Mouse (Mus musculus): ENCODE measurements around the gene Lclat1. TPM values are rescaled to one million over a fixed set of nuclear protein-coding genes. Genes with fewer than 3 reads are reported as not detected.

The Lclat1 gene
- polyA plus RNA-seq (2016; fragmentation: Nextera tagmentation; extraction: Ambion mirVana), result 8.7 and 11.9 TPM in 2 replicates

DNA sequence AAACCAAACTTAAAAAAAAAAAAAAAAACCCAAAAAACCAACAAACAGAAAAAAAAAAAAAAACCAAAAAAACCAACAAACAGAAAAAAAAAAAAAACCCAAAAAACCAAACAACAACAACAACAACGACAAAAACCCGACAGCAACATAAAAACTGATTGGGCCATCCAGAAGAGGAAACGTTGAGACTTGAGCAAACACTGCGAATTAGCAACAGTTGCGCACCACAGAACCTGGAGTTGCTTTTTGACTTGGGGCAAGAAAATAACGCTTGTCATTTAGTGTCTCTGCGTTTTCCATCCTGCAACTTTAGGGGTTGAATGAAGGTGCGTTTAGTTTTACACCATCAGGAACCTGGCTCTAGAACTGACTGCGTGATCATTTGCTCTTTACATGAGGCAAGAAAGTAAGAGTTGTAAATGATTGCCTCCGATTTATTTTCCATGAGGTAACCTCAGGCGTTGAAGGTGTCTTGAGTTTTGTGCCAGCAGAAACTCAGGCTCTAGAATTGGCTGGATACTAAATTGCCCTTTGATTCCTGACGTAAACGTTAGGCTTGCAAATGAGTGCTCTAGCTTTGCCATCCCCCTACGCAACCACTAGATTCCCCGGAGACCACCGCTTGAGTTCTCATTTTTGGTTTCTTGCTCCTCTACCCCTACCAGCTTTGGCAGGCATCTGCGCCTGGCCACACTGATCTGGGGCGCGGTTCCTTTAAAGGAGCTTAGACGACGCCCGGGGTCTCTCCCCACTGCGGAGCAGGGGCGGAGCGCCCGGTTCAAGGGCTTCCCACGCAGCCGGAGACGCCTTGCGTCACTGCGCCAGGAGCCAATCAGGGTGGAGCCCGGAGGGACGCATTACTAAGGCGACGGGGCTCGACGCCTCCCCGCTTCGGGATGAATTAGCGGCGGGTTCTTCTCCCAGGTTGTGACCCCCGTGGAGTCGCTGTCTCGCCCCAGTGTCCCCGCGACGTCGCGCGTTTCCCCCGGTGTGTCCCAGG is at the start of gene Lclat1:
Gene Lclat1, plus strand, starts transcription at position 828 of the 1,000 bp plus-strand sequence.
- Histone ChIP-seq H3K27me3 (replicated peaks) (no peaks in the 10 kb centered on the region), H3K4me3 (peak within 1 kb of the TSS; percentile 81), H3K27ac (no peak within 1 kb of the TSS), H3K9me3 (no peaks in the 10 kb centered on the region), H3K4me1 (peaks cover 9% of the 10 kb centered on the region), H3K9ac (peak within 1 kb of the TSS; percentile 83), H3K36me3 (no peaks in the 10 kb centered on the region), H3K4me2 (replicated peaks) (peak within 1 kb of the TSS; percentile 88)
- WGBS, result 6% methylated on average over 51 of the region's 51 CpGs
- ATAC-seq (ENCODE audit: low FRiP score, low read depth), result peak; percentile 100

DNA sequence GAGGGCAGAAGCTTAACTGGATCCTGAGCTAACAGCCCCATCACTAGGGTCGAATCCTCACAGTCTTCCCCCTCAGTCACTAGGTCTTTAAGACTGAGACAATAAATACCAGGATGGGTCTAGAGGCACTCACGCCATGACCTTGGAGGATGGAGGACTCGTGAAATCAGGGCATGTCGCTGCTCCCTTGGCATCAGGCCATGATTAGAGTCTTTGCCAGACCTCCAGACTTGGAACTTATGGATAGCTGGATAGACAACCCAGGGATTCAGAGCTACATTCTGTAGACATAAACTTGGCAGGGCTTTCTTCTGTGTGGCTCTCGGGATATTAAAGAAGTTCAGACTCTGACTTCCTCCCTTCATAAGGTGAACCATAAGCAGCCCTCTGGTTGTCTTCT is 49.5 kb upstream of the Lclat1 start:
- no peak overlapping the region for H3K4me3 ChIP-seq
- WGBS, result 85% methylated on average over 5 of the region's 5 CpGs
- H3K27ac ChIP-seq, result no peak overlapping the region
- H3K36me3 ChIP-seq, result no peaks in the 10 kb centered on the region
- ATAC-seq (ENCODE audit: low FRiP score, low read depth), result no peak
- H3K4me1 ChIP-seq, result peaks cover 8% of the 10 kb centered on the region; the same call in 1 of the 2 replicates
- no peak overlapping the region for H3K4me2 ChIP-seq (replicated peaks)
- H3K9me3 ChIP-seq, result no peaks in the 10 kb centered on the region
- H3K9ac ChIP-seq, result no peak overlapping the region
- no peaks in the 10 kb centered on the region for H3K27me3 ChIP-seq (replicated peaks)

GRCm38 (mm10) chr17:73060224-73060896 is 47.4 kb upstream of the Lclat1 start:
- no peaks in the 10 kb centered on the region for H3K9me3 ChIP-seq
- H3K27me3 ChIP-seq (replicated peaks), result no peaks in the 10 kb centered on the region
- no peak overlapping the region for H3K27ac ChIP-seq
- H3K36me3 ChIP-seq, result no peaks in the 10 kb centered on the region
- H3K4me3 ChIP-seq, result no peak overlapping the region
- H3K4me1 ChIP-seq, result peaks cover 8% of the 10 kb centered on the region; the same call in 1 of the 2 replicates
- H3K4me2 ChIP-seq (replicated peaks), result no peak overlapping the region
- WGBS, result 21% methylated on average over 3 of the region's 3 CpGs
- H3K9ac ChIP-seq, result no peak overlapping the region
- no peak for ATAC-seq (ENCODE audit: low FRiP score, low read depth)

DNA sequence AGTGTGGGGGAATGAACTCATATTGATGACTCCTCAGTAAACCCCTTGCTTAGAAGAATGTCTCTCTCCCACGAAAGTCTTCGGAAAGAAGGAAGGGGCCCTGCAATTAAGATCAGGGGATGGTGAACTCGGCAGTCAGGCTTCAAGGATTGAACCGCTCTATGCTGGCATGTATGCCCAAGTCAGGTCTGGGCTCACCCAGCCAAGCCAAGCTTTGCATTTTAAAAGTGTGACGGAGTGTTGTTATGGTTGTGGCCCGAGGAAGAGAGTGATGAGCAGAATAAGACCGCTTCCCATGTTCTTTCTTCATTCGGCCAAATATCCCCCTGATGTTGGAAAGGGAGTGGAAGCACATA is 46.9 kb upstream of the Lclat1 start:
- Histone ChIP-seq H3K27me3 (replicated peaks) (no peaks in the 10 kb centered on the region), H3K4me1 (peaks cover 8% of the 10 kb centered on the region; the same call in 1 of the 2 replicates), H3K36me3 (no peaks in the 10 kb centered on the region), H3K4me3 (no peak overlapping the region), H3K27ac (no peak overlapping the region), H3K9ac (no peak overlapping the region), H3K9me3 (no peaks in the 10 kb centered on the region), H3K4me2 (replicated peaks) (no peak overlapping the region)
- WGBS, result 68% methylated on average over 8 of the region's 8 CpGs
- ATAC-seq (ENCODE audit: low FRiP score, low read depth), result no peak

DNA sequence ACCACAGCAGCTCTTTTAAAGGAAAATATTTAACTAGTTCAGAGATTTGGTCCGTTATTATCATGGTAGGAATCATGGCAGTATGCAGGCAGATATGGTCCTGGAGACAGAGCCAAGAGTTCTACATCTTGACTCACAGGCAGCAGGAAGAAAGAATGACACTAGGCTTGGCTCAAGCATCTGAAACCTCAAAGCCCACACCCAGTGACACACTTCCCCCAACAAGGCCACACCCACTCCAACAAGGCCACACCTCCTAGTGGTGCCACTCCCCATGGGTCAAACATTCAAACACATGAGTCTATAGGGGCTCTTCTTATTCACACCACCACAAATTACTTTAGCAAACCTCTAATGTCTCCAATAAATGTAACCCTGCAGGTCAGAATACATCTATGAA is 45.1 kb upstream of the Lclat1 start:
- H3K4me2 ChIP-seq (replicated peaks), result no peak overlapping the region
- no peak overlapping the region for H3K9ac ChIP-seq
- no peak overlapping the region for H3K4me3 ChIP-seq
- H3K36me3 ChIP-seq, result no peaks in the 10 kb centered on the region
- no peaks in the 10 kb centered on the region for H3K9me3 ChIP-seq
- no peak overlapping the region for H3K27ac ChIP-seq
- WGBS, result 95% methylated on average over 1 of the region's 1 CpGs
- H3K27me3 ChIP-seq (replicated peaks), result no peaks in the 10 kb centered on the region
- H3K4me1 ChIP-seq, result peaks cover 13% of the 10 kb centered on the region; the same call in 1 of the 2 replicates
- ATAC-seq (ENCODE audit: low FRiP score, low read depth), result no peak

- H3K4me1 ChIP-seq, result peaks cover 18% of the 10 kb centered on the region; the same call in 1 of the 2 replicates
- H3K36me3 ChIP-seq, result no peaks in the 10 kb centered on the region
- no peak overlapping the region for H3K9ac ChIP-seq
- no peak overlapping the region for H3K4me2 ChIP-seq (replicated peaks)
- no peak overlapping the region for H3K27ac ChIP-seq
- H3K4me3 ChIP-seq, result no peak overlapping the region
- ATAC-seq (ENCODE audit: low FRiP score, low read depth), result no peak
- WGBS, result 75% methylated on average over 2 of the region's 2 CpGs
- no peaks in the 10 kb centered on the region for H3K27me3 ChIP-seq (replicated peaks)
- H3K9me3 ChIP-seq, result no peaks in the 10 kb centered on the region
These were observed 44.5 kb upstream of the Lclat1 start for GRCm38 (mm10) chr17:73063299-73063698.

GRCm38 (mm10) chr17:73063781-73064180 is 44.0 kb upstream of the Lclat1 start:
- ATAC-seq (ENCODE audit: low FRiP score, low read depth), result no peak
- Histone ChIP-seq H3K9me3 (no peaks in the 10 kb centered on the region), H3K4me2 (replicated peaks) (no peak overlapping the region), H3K27me3 (replicated peaks) (no peaks in the 10 kb centered on the region), H3K27ac (no peak overlapping the region), H3K36me3 (no peaks in the 10 kb centered on the region), H3K4me3 (no peak overlapping the region), H3K4me1 (peaks cover 18% of the 10 kb centered on the region; the same call in 1 of the 2 replicates), H3K9ac (no peak overlapping the region)
- WGBS, result 80% methylated on average over 1 of the region's 1 CpGs

- ATAC-seq (ENCODE audit: low FRiP score, low read depth), result no peak
- Histone ChIP-seq H3K4me1 (peaks cover 10% of the 10 kb centered on the region; the same call in 1 of the 2 replicates), H3K27me3 (replicated peaks) (no peaks in the 10 kb centered on the region), H3K27ac (no peak overlapping the region), H3K9ac (no peak overlapping the region), H3K36me3 (no peaks in the 10 kb centered on the region), H3K4me3 (no peak overlapping the region), H3K9me3 (no peaks in the 10 kb centered on the region), H3K4me2 (replicated peaks) (no peak overlapping the region)
- 84% methylated on average over 9 of the region's 9 CpGs for WGBS
These were observed 41.2 kb upstream of the Lclat1 start for GRCm38 (mm10) chr17:73066387-73067169.

GRCm38 (mm10) chr17:73067423-73067822 is 40.4 kb upstream of the Lclat1 start:
- no peaks in the 10 kb centered on the region for H3K9me3 ChIP-seq
- H3K9ac ChIP-seq, result no peak overlapping the region
- no peaks in the 10 kb centered on the region for H3K36me3 ChIP-seq
- H3K4me3 ChIP-seq, result no peak overlapping the region
- H3K4me2 ChIP-seq (replicated peaks), result no peak overlapping the region
- H3K27ac ChIP-seq, result no peak overlapping the region
- H3K27me3 ChIP-seq (replicated peaks), result no peaks in the 10 kb centered on the region
- peak; percentile 44; the same call in 1 of the 2 replicates for ATAC-seq (ENCODE audit: low FRiP score, low read depth)
- 33% methylated on average over 11 of the region's 11 CpGs for WGBS
- H3K4me1 ChIP-seq, result peaks cover 10% of the 10 kb centered on the region; the same call in 1 of the 2 replicates

- H3K4me2 ChIP-seq (replicated peaks), result no peak overlapping the region
- ATAC-seq (ENCODE audit: low FRiP score, low read depth), result no peak
- H3K27me3 ChIP-seq (replicated peaks), result no peaks in the 10 kb centered on the region
- H3K9ac ChIP-seq, result no peak overlapping the region
- no peaks in the 10 kb centered on the region for H3K36me3 ChIP-seq
- peaks cover 10% of the 10 kb centered on the region; the same call in 1 of the 2 replicates for H3K4me1 ChIP-seq
- no peak overlapping the region for H3K4me3 ChIP-seq
- 88% methylated on average over 10 of the region's 10 CpGs for WGBS
- H3K9me3 ChIP-seq, result no peaks in the 10 kb centered on the region
- H3K27ac ChIP-seq, result no peak overlapping the region
These were observed 39.3 kb upstream of the Lclat1 start for GRCm38 (mm10) chr17:73068321-73068992.

DNA sequence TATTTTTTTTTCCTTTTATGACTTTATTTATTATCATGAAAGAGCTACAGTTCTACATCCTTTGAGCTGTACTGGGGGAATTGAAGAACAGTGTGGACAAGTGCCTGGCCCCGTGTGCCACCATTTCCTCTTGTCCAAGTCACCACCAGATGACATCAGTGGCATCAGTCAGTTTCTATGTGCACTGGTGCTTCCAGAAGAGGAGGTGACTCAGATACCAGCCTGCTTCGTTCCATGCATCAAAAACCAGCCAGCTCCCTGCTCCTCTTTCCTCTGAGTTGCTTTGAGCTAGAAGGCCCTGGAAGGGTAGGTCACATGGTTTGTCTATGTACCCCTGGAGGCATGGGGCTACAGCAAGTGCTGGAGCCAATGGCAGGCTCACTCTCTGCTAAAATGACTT is 37.3 kb upstream of the Lclat1 start:
- H3K27me3 ChIP-seq (replicated peaks), result no peaks in the 10 kb centered on the region
- no peak overlapping the region for H3K4me2 ChIP-seq (replicated peaks)
- peaks cover 10% of the 10 kb centered on the region; the same call in 1 of the 2 replicates for H3K4me1 ChIP-seq
- no peaks in the 10 kb centered on the region for H3K9me3 ChIP-seq
- H3K27ac ChIP-seq, result no peak overlapping the region
- WGBS, result 81% methylated on average over 2 of the region's 2 CpGs
- no peak overlapping the region for H3K4me3 ChIP-seq
- no peak for ATAC-seq (ENCODE audit: low FRiP score, low read depth)
- H3K9ac ChIP-seq, result no peak overlapping the region
- H3K36me3 ChIP-seq, result no peaks in the 10 kb centered on the region

Data from neural tube, embryonic 12.5 days (tissue).